Mouse (Mus musculus) thymus, postnatal 14 days (tissue): ENCODE results near the gene Ret.

Experiments used
- DNase-seq: peaks from one replicate; pipeline ENCODE4 v3.0.0; 2021

The Ret gene

GRCm38 (mm10) chr6:118197440-118197975 is at the start of gene Ret:
Ret (minus strand) TSS chr6:118197718.
- no peak for DNase-seq

GRCm38 (mm10) chr6:118247161-118247560 is 49.6 kb upstream of the Ret start:
- no peak for DNase-seq

- no peak for DNase-seq
Observed at GRCm38 (mm10) chr6:118244106-118244505, 46.6 kb upstream of the Ret start.

- DNase-seq = no peak
Observed at GRCm38 (mm10) chr6:118242941-118243340, 45.4 kb upstream of the Ret start.

GRCm38 (mm10) chr6:118226072-118226471 is 28.6 kb upstream of the Ret start:
- DNase-seq = no peak

- no peak for DNase-seq
Observed at GRCm38 (mm10) chr6:118222471-118222870, 25.0 kb upstream of the Ret start.

- no peak for DNase-seq
Observed at GRCm38 (mm10) chr6:118215676-118216075, 18.2 kb upstream of the Ret start.

GRCm38 (mm10) chr6:118208326-118208725 is 10.8 kb upstream of the Ret start:
- DNase-seq = no peak

- DNase-seq = no peak
Observed at GRCm38 (mm10) chr6:118206386-118206785, 8.9 kb upstream of the Ret start.

- DNase-seq = no peak
Observed at GRCm38 (mm10) chr6:118205176-118205890, 7.8 kb upstream of the Ret start.

GRCm38 (mm10) chr6:118204112-118204511 is 6.6 kb upstream of the Ret start:
- DNase-seq = no peak

GRCm38 (mm10) chr6:118196751-118197439 is 623 bp downstream of the Ret start:
- peak; percentile 24 for DNase-seq

GRCm38 (mm10) chr6:118195108-118195507 is 2.4 kb downstream of the Ret start:
- no peak for DNase-seq

GRCm38 (mm10) chr6:118192882-118193281 is 4.6 kb downstream of the Ret start:
- no peak for DNase-seq

GRCm38 (mm10) chr6:118192199-118192598 is 5.3 kb downstream of the Ret start:
- DNase-seq = no peak

- no peak for DNase-seq
Observed at GRCm38 (mm10) chr6:118189764-118190163, 7.8 kb downstream of the Ret start.

GRCm38 (mm10) chr6:118188599-118188998 is 8.9 kb downstream of the Ret start:
- no peak for DNase-seq

- DNase-seq = no peak
Observed at GRCm38 (mm10) chr6:118187285-118187641, 10.3 kb downstream of the Ret start.

- no peak for DNase-seq
Observed at GRCm38 (mm10) chr6:118186620-118187284, 10.8 kb downstream of the Ret start.

- DNase-seq = no peak
Observed at GRCm38 (mm10) chr6:118184126-118184525, 13.4 kb downstream of the Ret start.

- no peak for DNase-seq
Observed at GRCm38 (mm10) chr6:118180085-118180423, 17.5 kb downstream of the Ret start.

GRCm38 (mm10) chr6:118179316-118180084 is 18.0 kb downstream of the Ret start:
- peak; percentile 57 for DNase-seq

- DNase-seq = no peak
Observed at GRCm38 (mm10) chr6:118173975-118174328, 23.6 kb downstream of the Ret start.
